Mouse (Mus musculus): ENCODE results near the gene Foxp1.

GRCm38 (mm10) chr6:99007542-99007941, 515.0 kb downstream of the Foxp1 start:
- TF ChIP-seq CTCF (IDR thresholded peaks at IDR 0.05; ENCODE audit: low read depth, low read length) (no peak), POLR2A (IDR thresholded peaks at IDR 0.05; ENCODE audit: borderline replicate concordance, low read depth, low read length) (no peak)
